Mouse (Mus musculus) C2C12 (cell line): ENCODE measurements at regions not wholly inside any gene's neighbourhood (a gene's known extent, or its start where the extent isn't known, plus 50 kb on each side); places are given as distances from the start of the nearest gene placed in this dataset.

Source experiments
- H3K27me3 ChIP-seq: one replicate; pipeline ENCODE4 v1.6.1; 2011; ENCODE audit not compliant: control insufficient read depth, insufficient read depth, insufficient read length
- H3K36me3 ChIP-seq: one replicate; pipeline ENCODE4 v1.6.1; 2011; ENCODE audit not compliant: control insufficient read depth, insufficient read depth
- H3K4me3 ChIP-seq: one replicate; pipeline ENCODE4 v1.5.1; 2011; ENCODE audit warnings: mild to moderate bottlenecking, control low read depth; ENCODE audit not compliant: poor library complexity, insufficient read depth, severe bottlenecking
- H3K79me2 ChIP-seq: one replicate; pipeline ENCODE4 v1.6.1; 2011; ENCODE audit not compliant: control insufficient read depth, insufficient read depth
- H3K79me3 ChIP-seq: one replicate; pipeline ENCODE4 v1.6.1; 2011; ENCODE audit warnings: low read depth, control low read depth
- H3ac ChIP-seq: one replicate; pipeline ENCODE3; 2011; ENCODE audit warnings: low read depth; ENCODE audit not compliant: control insufficient read depth, insufficient read length
- CEBPB ChIP-seq: IDR thresholded peaks from one replicate; pipeline ENCODE4 v1.6.1; 2011; ENCODE audit warnings: low read depth, mild to moderate bottlenecking, control low read depth, moderate library complexity
- CTCF ChIP-seq: IDR thresholded peaks from one replicate; pipeline ENCODE4 v1.5.1; 2011; ENCODE audit not compliant: control insufficient read depth, insufficient read depth, insufficient read length
- FOSL1 ChIP-seq: IDR thresholded peaks from one replicate; pipeline ENCODE4 v1.8.0; 2011; ENCODE audit warnings: mild to moderate bottlenecking, low read length; ENCODE audit not compliant: poor library complexity, insufficient read depth, severe bottlenecking
- MAX ChIP-seq: IDR thresholded peaks from one replicate; pipeline ENCODE4 v1.6.1; 2011; ENCODE audit warnings: mild to moderate bottlenecking, control low read depth
- MYOD1 ChIP-seq: IDR thresholded peaks from one replicate; pipeline ENCODE4 v1.6.1; 2011; ENCODE audit warnings: low read depth; ENCODE audit not compliant: control insufficient read depth, insufficient read length
- MYOG ChIP-seq: IDR thresholded peaks from one replicate; pipeline ENCODE4 v1.6.1; 2011; ENCODE audit not compliant: control insufficient read depth, insufficient read length; ENCODE audit errors: extremely low read depth
- USF1 ChIP-seq: IDR thresholded peaks from one replicate; pipeline ENCODE4 v1.6.1; 2011; ENCODE audit warnings: low read depth, mild to moderate bottlenecking, control low read depth, moderate library complexity

GRCm38 (mm10) chr11:45577469-45578154 lies 274.2 kb upstream of the Clint1 start:
- no peaks in the 10 kb centered on the region for H3K36me3 ChIP-seq
- H3K4me3 ChIP-seq: no peak overlapping the region
- no peaks in the 10 kb centered on the region for H3K79me3 ChIP-seq
- no peaks in the 10 kb centered on the region for H3K27me3 ChIP-seq
- H3ac ChIP-seq: no peak overlapping the region
- no peaks in the 10 kb centered on the region for H3K79me2 ChIP-seq
- no peak for TF ChIP-seq FOSL1
- no peak for TF ChIP-seq MAX
- no peak for TF ChIP-seq USF1
- no peak for TF ChIP-seq CTCF
- TF ChIP-seq MYOG: no peak
- TF ChIP-seq CEBPB: no peak
- TF ChIP-seq MYOD1: no peak

- H3K79me2 ChIP-seq: no peaks in the 10 kb centered on the region
- TF ChIP-seq MYOD1: peak; percentile 8
- no peak for TF ChIP-seq CEBPB
- H3K27me3 ChIP-seq: no peaks in the 10 kb centered on the region
- no peak overlapping the region for H3ac ChIP-seq
- H3K4me3 ChIP-seq: no peak overlapping the region
- H3K36me3 ChIP-seq: no peaks in the 10 kb centered on the region
- H3K79me3 ChIP-seq: no peaks in the 10 kb centered on the region
Measured at GRCm38 (mm10) chr11:45592335-45592734, 259.5 kb upstream of the Clint1 start.

- H3K79me2 ChIP-seq: no peaks in the 10 kb centered on the region
- no peaks in the 10 kb centered on the region for H3K79me3 ChIP-seq
- no peak overlapping the region for H3K4me3 ChIP-seq
- no peaks in the 10 kb centered on the region for H3K27me3 ChIP-seq
- TF ChIP-seq MYOD1 (peak; percentile 95), FOSL1 (no peak), MAX (no peak), USF1 (no peak)
- no peaks in the 10 kb centered on the region for H3K36me3 ChIP-seq
- no peak overlapping the region for H3ac ChIP-seq
Measured at GRCm38 (mm10) chr11:45592890-45593642, 258.8 kb upstream of the Clint1 start.

- Histone ChIP-seq H3ac (no peak overlapping the region), H3K79me2 (no peaks in the 10 kb centered on the region), H3K4me3 (no peak overlapping the region), H3K79me3 (no peaks in the 10 kb centered on the region), H3K36me3 (no peaks in the 10 kb centered on the region), H3K27me3 (no peaks in the 10 kb centered on the region)
- TF ChIP-seq CEBPB: no peak
- TF ChIP-seq MYOD1: no peak
- TF ChIP-seq CTCF: no peak
- TF ChIP-seq MYOG: no peak
- no peak for TF ChIP-seq USF1
- TF ChIP-seq MAX: no peak
- TF ChIP-seq FOSL1: no peak
Measured at GRCm38 (mm10) chr11:45595372-45595771, 256.5 kb upstream of the Clint1 start.

GRCm38 (mm10) chr11:45621824-45622223 lies 230.0 kb upstream of the Clint1 start:
- Histone ChIP-seq H3K79me3 (no peaks in the 10 kb centered on the region), H3K79me2 (no peaks in the 10 kb centered on the region), H3K36me3 (no peaks in the 10 kb centered on the region), H3K4me3 (no peak overlapping the region), H3ac (no peak overlapping the region), H3K27me3 (no peaks in the 10 kb centered on the region)
- TF ChIP-seq MYOD1 (no peak), CEBPB (no peak), FOSL1 (no peak), USF1 (no peak), MAX (no peak), CTCF (no peak), MYOG (no peak)

- Histone ChIP-seq H3K79me3 (no peaks in the 10 kb centered on the region), H3K79me2 (no peaks in the 10 kb centered on the region), H3K4me3 (no peak overlapping the region), H3K27me3 (no peaks in the 10 kb centered on the region), H3ac (no peak overlapping the region), H3K36me3 (no peaks in the 10 kb centered on the region)
- no peak for TF ChIP-seq MYOD1
- TF ChIP-seq MAX: no peak
- TF ChIP-seq CEBPB: no peak
- TF ChIP-seq CTCF: no peak
- TF ChIP-seq FOSL1: no peak
- no peak for TF ChIP-seq MYOG
- no peak for TF ChIP-seq USF1
Measured at GRCm38 (mm10) chr11:45622701-45623100, 229.2 kb upstream of the Clint1 start.
